Mouse (Mus musculus) E14TG2a.4 (cell line): Measurements from ENCODE around the gene Ptprf.

ENCODE experiments used
- CTCF ChIP-seq: conservative IDR thresholded peaks from 2 replicates; pipeline ENCODE4 v1.5.1; 2014; ENCODE audit warnings: low read length
- NANOG ChIP-seq: IDR thresholded peaks from 2 replicates; pipeline ENCODE4 v1.6.1; 2014; ENCODE audit warnings: borderline replicate concordance, low read length, mixed read lengths
- POU5F1 ChIP-seq: IDR thresholded peaks from 2 replicates; pipeline ENCODE4 v1.6.1; 2014; ENCODE audit warnings: low read length, borderline replicate concordance

DNA sequence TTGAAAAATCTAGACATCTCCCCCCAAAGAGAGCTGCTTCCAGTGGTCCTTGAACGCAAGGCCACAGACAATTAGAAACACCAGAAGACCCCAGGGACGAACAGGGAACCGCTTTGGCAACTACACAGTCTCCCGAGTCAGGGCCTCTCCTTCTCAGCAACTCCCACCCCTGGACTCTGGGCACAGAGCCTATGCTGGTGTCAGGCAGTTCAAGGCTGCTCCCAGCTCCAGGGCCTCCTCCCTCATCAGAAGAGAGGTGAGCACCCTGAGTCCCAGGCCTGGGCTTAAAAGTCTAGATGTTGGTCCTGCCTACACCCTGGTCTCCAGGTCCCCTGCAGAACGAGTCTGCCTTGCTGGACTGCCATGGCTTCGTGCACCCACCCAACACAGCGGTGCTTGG, 10.7 kb downstream of the Ptprf start:
- TF ChIP-seq CTCF = no peak
- TF ChIP-seq POU5F1 = no peak
- no peak for TF ChIP-seq NANOG
